Mouse (Mus musculus): Measurements from ENCODE around the gene Hnrnpd. TPM values are rescaled to one million over a fixed set of nuclear protein-coding genes. Genes with fewer than 3 reads are reported as not detected.

The Hnrnpd gene
- 100 to 1,000 TPM; 207 to 224 TPM for total RNA-seq (2021)
- long read RNA-seq, full-length matches to known transcripts, result 92 of 144 reads
- long read RNA-seq, partial matches to known transcripts, result 21 of 144 reads
- long read RNA-seq, other reads (novel, unspliced or antisense), result 31 of 144 reads

- DNase-seq (ENCODE audit: low spot score in 2 of 2), result peak; percentile 91 to 94
Measured at GRCm38 (mm10) chr5:99978699-99979442, at the start of gene Hnrnpd, which contains the start of gene 4930524J08Rik. Gene Hnrnpd (minus strand): TSS chr5:99978938. Gene 4930524J08Rik (plus strand): TSS chr5:99979061.

- no peak for DNase-seq (ENCODE audit: low spot score in 2 of 2)
Measured at GRCm38 (mm10) chr5:100024868-100025267, 46.1 kb upstream of the Hnrnpd start.

GRCm38 (mm10) chr5:100024403-100024802, 45.7 kb upstream of the Hnrnpd start:
- no peak for DNase-seq (ENCODE audit: low spot score in 2 of 2)

GRCm38 (mm10) chr5:100020089-100020488, 41.4 kb upstream of the Hnrnpd start:
- DNase-seq (ENCODE audit: low spot score in 2 of 2), result no peak

- no peak for DNase-seq (ENCODE audit: low spot score in 2 of 2)
Measured at GRCm38 (mm10) chr5:100012599-100012998, 33.9 kb upstream of the Hnrnpd start.

- DNase-seq (ENCODE audit: low spot score in 2 of 2), result no peak
Measured at GRCm38 (mm10) chr5:100008485-100008884, 29.7 kb upstream of the Hnrnpd start.

DNA sequence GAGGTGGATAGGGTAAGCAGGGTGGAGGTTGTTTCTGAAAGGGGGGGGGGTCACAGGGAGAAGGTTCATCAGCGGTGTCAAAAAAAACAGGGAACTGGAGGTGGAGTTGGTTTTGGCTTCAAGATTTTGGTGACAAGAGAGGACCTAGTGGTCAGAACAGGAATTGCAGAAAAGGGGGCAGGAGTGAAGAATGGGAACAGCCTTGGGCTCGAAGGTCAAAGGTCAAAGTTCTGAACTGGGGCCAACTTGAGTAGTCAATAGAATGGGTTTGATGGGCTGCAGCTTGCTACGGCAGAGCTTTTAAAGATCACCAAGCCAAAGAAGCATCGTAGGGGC, 28.3 kb upstream of the Hnrnpd start:
- no peak for DNase-seq (ENCODE audit: low spot score in 2 of 2)

GRCm38 (mm10) chr5:100006324-100007039, 27.7 kb upstream of the Hnrnpd start:
- DNase-seq (ENCODE audit: low spot score in 2 of 2), result no peak

DNA sequence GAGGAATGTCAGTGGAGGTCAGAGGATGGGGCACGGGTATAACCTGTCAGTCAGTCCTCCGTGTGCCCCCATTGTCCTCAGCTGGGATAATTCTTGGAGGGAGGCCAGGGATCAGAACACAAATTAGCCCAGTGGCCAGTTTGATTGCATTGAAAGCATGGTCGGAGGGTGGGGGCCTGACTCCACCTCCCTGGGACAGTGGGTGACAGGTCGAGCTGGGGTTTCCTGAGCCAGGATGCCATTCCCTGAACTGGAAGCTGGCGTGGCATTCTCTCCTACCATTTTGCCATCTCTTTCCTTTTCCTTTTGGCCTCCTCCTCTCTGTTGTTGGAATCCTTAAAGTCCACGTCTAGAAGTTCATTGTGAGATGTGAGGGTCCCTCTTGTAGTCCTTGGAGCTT, 27.2 kb upstream of the Hnrnpd start:
- no peak for DNase-seq (ENCODE audit: low spot score in 2 of 2)

DNA sequence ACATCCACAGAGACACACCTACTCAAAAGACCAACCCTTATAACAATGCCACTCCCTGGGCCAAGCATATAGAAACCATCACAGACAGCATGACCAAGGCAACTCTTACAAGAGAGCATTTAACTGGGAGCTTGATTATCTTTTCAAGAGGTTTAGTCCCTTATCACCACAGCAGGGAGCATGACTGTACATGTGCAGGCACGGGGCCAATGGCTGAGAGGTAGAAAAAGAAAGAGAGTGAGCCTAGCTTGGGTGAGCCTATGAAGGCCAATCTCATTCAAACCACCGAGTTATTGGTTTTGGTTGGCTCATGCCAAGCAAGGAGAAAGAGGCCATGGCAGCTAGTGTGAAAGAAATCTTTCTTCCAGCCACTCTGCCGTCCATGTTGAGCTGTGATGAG, 26.7 kb upstream of the Hnrnpd start:
- DNase-seq (ENCODE audit: low spot score in 2 of 2), result no peak

GRCm38 (mm10) chr5:100003895-100004294, 25.2 kb upstream of the Hnrnpd start:
- no peak for DNase-seq (ENCODE audit: low spot score in 2 of 2)

- DNase-seq (ENCODE audit: low spot score in 2 of 2), result no peak
Measured at GRCm38 (mm10) chr5:100000500-100000899, 21.8 kb upstream of the Hnrnpd start.

DNA sequence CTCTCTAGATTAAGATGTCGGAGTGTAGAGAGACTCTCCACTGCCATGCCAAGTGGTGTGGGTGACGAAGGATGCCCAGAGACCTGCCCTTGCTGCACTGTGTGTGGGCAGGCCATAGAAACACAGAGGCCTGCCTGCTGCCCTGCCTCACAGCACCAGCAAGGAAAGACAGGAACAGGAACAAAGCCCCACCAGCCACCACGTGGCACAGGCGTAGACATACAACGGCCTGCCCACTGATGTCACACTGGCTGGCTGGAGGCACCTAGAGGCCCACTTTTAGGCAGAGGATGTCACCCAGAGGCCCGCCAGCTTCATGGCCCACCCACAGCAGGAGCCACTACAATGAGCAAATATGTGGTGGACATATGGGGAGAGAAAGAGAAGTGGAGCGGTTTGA, 21.3 kb upstream of the Hnrnpd start:
- DNase-seq (ENCODE audit: low spot score in 2 of 2), result no peak

DNA sequence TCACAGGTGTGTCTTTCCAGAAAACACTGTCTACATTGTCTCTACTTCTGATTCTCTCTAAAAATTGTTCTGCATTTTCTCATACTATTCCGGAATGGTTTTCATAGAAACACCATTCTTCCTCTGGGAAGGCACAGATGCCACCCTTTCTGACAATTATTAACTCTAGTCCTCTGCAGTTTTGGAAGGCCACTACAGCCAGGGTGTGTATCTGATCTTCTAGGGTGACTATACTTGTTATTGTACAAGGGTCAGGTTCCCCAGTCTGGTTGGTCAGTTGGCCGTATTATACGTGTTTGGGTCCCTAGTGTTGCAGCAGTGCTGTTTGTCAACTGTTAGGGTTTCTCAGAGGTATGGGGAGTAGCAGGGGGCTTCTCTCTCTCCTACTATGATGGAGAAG, 15.9 kb upstream of the Hnrnpd start:
- no peak for DNase-seq (ENCODE audit: low spot score in 2 of 2)

DNA sequence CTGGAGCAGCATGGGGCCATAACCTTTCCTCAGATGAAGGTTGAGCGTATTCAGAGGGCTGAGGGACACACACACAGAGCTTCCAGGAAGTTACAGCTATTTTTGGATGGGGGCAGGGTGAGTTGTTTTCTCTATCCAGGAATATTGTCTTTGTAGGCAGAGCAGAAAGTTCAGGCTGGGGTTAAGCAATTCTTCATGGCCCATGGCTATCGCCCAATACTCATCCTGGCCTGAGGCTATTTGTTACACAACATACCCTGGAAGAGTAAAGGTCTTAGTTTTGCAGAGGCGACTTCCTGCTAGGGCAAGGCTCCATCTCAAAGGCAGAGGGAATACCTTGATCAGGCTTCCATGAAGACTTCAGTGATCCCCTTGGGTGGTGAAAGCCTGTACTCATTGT, 15.4 kb upstream of the Hnrnpd start:
- DNase-seq (ENCODE audit: low spot score in 2 of 2), result no peak

DNA sequence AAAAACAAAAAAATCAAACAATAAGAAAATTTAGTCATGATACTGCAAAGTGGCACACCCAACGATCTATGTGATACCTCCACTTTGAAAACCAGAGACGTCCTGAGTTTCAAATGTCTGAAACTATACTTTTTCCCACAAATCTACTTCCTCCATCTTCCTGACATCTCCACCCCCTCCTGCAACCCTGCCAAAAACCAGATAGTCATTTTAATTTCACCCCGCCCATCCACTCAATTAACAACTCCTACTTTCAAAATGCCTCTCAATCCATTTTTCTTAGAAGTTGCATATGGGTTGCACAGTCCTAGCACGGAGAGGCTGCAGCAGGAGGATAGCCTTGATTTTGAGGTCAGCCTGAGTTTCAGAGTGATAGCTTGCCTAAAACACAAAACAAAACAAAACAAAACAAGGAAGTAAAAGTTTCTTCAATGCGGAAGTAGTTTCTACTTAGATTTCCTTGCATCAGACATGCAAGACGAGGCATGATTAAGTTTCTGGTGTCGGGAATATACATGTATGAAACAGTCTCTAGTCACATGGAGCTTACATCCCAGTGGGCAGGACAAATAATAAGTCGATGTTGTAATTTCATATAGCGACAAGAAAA, 4.8 kb upstream of the Hnrnpd start:
- no peak for DNase-seq (ENCODE audit: low spot score in 2 of 2)

DNA sequence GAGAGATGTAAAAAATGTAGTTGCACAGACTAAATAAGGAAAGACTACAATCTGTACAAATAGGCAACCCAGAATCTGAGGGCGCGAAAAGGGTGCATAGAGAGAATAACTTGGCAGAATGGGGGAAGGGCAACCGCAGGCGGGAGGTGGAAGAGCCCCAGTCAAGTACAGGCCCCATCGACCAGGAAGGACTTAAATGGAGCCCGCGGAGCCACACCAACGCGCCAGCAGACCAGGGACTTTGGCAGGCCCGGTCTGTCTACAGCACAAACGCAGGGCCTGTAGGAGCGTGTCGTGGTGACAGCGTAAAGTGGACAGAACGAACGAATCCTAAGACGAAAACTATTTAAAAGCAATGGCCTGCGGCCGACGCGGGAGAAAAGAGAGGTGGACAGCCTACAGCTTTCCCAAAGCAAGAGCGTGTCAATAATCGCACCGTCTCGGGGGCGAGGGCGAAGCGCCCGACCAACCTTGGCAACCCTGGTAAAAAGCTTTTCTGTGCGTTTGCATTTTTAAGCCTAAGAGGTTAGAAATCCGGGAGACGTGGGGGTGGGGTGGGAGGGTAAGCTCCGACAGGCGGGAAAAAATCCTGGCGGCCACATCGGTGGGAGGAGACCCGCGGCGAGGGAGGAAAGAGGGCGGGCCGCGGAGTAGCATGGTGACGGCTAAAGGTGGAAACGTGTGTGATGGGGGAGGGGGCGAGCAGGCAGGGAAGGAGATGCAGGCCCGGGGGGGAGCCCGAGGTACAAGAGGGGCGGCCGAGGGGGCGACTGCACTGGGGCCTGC, 1.0 kb downstream of the Hnrnpd start:
- DNase-seq (ENCODE audit: low spot score in 2 of 2), result peak; percentile 31 to 64

GRCm38 (mm10) chr5:99976334-99976955, 2.3 kb downstream of the Hnrnpd start:
- DNase-seq (ENCODE audit: low spot score in 2 of 2), result no peak

- DNase-seq (ENCODE audit: low spot score in 2 of 2), result no peak
Measured at GRCm38 (mm10) chr5:99975776-99976175, 3.0 kb downstream of the Hnrnpd start.

DNA sequence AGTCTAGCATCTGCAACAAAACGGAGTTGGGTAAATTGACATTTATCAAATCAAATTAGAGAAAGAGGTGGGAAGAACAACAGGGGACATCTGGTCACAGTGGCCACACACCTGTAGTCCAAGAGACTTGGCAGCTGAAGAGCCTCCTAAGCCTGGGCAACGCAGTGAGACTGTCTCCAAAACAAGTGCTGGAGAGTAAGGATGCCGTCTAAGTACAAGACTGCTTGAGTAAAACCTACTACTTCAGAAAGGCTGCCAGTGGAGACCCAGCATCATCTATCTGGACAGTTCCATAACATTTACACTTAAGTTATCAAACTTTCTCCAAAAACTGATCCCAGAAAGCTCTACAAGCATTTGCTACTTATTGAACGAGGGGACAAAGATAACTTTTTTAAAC, 3.7 kb downstream of the Hnrnpd start:
- DNase-seq (ENCODE audit: low spot score in 2 of 2), result no peak

DNA sequence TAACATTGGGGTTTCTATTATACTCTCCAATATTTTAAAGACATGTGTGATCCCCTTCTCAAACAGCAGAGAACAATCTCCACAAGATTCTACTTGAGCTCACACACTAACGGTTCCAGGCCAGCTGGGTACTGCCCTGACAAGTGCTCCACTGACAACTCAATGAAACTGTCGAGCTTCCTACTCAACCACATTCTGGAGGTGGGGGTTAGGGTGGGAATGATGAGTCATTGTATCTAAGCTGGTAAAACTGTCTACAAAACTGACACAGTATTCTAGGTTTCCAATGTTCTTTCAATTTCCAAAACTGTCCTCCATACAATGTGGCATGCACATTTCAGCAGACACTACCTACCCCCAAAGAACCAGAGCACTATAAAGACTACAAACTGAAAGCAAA, 4.8 kb downstream of the Hnrnpd start:
- peak in 1 of 2 experiments; percentile 36 for DNase-seq (ENCODE audit: low spot score in 2 of 2)

All from layer of hippocampus, adult 18-20 months (tissue).